Mouse (Mus musculus) embryonic facial prominence, embryonic 10.5 days (tissue): ENCODE data around the gene Defb9. TPM values are rescaled to one million over a fixed set of nuclear protein-coding genes. Genes with fewer than 3 reads are reported as not detected.
"Not testable (repeated sequence)": the region's sequence is repeated elsewhere in the genome, so short reads cannot be mapped to it uniquely, and the experiment has no call there.

Experiments used
- DNase-seq: peaks from one replicate; pipeline ENCODE4 v3.0.0-alpha.2; 2017; ENCODE audit warnings: low spot score
- H3K27ac ChIP-seq: fragments of 300-500 bp; sonication (generic); replicated peaks from 2 replicates; pipeline ENCODE4 v1.5.1; 2016; ENCODE audit warnings: mild to moderate bottlenecking
- H3K27me3 ChIP-seq: fragments of 300-500 bp; sonication (generic); replicated peaks from 2 replicates; pipeline ENCODE4 v1.6.1; 2016; ENCODE audit warnings: low read depth, mild to moderate bottlenecking; ENCODE audit not compliant: poor library complexity, severe bottlenecking
- H3K36me3 ChIP-seq: fragments of 300-500 bp; sonication (generic); replicated peaks from 2 replicates; pipeline ENCODE4 v1.6.1; 2016; ENCODE audit warnings: mild to moderate bottlenecking, moderate library complexity
- H3K4me1 ChIP-seq: fragments of 300-500 bp; sonication (generic); 2 replicates; pipeline ENCODE4 v1.6.1; 2016
- H3K4me3 ChIP-seq: fragments of 300-500 bp; sonication (generic); 2 replicates; pipeline ENCODE4 v1.5.1; 2016; ENCODE audit warnings: mild to moderate bottlenecking, moderate library complexity
- H3K9me3 ChIP-seq: fragments of 300-500 bp; sonication (generic); 2 replicates; pipeline ENCODE4 v1.6.1; 2016; ENCODE audit warnings: mild to moderate bottlenecking
- WGBS: fragments of 180-500 bp; shearing (Covaris S2); methylation state at CpG from one replicate; pipeline ENCODE4 v1.1.7; 2016; 5-methylcytosine and 5-hydroxymethylcytosine counted together
- polyA plus RNA-seq: library from polyadenylated mRNA; unstranded; fragments of >200 nt; fragmentation: Nextera tagmentation; extraction: Ambion mirVana; gene quantifications from 2 replicates; pipeline ENCODE4 v1.2.1, GENCODE M21; 2016

Gene Defb9
- polyA plus RNA-seq = not detected in 2 replicates

- H3K27me3 ChIP-seq, H3K4me1 ChIP-seq, H3K9me3 ChIP-seq, H3K27ac ChIP-seq, H3K36me3 ChIP-seq, H3K4me3 ChIP-seq, DNase-seq: not testable (repeated sequence)
These were observed at the start of gene Defb9 for GRCm38 (mm10) chr8:21885321-21885720. TSS of gene Defb9 (minus strand) at chr8:21885421.

- no peak for DNase-seq
- no peaks in the 10 kb centered on the region for H3K36me3 ChIP-seq
- no peaks in the 10 kb centered on the region for H3K9me3 ChIP-seq
- H3K4me3 ChIP-seq = no peak within 1 kb of the TSS
- no peaks in the 10 kb centered on the region for H3K4me1 ChIP-seq
- H3K27ac ChIP-seq = no peak within 1 kb of the TSS
- WGBS = 88% methylated on average over 6 of the region's 6 CpGs
- no peaks in the 10 kb centered on the region for H3K27me3 ChIP-seq
These were observed 47.4 kb upstream of the Defb9 start, which contains the start of gene Defb15 for GRCm38 (mm10) chr8:21932610-21933009. TSS of gene Defb15 (minus strand) at chr8:21932710.

GRCm38 (mm10) chr8:21930754-21931153 lies 45.5 kb upstream of the Defb9 start:
- DNase-seq, H3K4me1 ChIP-seq, H3K27me3 ChIP-seq, H3K27ac ChIP-seq, H3K9me3 ChIP-seq, H3K4me3 ChIP-seq, H3K36me3 ChIP-seq: not testable (repeated sequence)
- 78% methylated on average over 3 of the region's 3 CpGs for WGBS

- no peak for DNase-seq
- Histone ChIP-seq H3K4me3 (no peak overlapping the region), H3K27ac (no peak overlapping the region), H3K27me3 (no peaks in the 10 kb centered on the region), H3K9me3 (no peaks in the 10 kb centered on the region), H3K4me1 (no peaks in the 10 kb centered on the region), H3K36me3 (no peaks in the 10 kb centered on the region)
- 89% methylated on average over 3 of the region's 3 CpGs for WGBS
These were observed 30.4 kb upstream of the Defb9 start for GRCm38 (mm10) chr8:21915625-21916024.

- 17% methylated on average over 2 of the region's 2 CpGs for whole genome bisulfite sequencing
These were observed 27.3 kb upstream of the Defb9 start for GRCm38 (mm10) chr8:21912554-21912953.

GRCm38 (mm10) chr8:21911931-21912330 lies 26.7 kb upstream of the Defb9 start:
- Histone ChIP-seq H3K27ac (no peak overlapping the region), H3K4me1 (no peaks in the 10 kb centered on the region), H3K4me3 (no peak overlapping the region), H3K9me3 (no peaks in the 10 kb centered on the region), H3K36me3 (no peaks in the 10 kb centered on the region), H3K27me3 (no peaks in the 10 kb centered on the region)
- 8% methylated on average over 1 of the region's 1 CpGs for WGBS
- DNase-seq = no peak

More at GRCm38 (mm10) chr8:21912554-21912953, 27.3 kb upstream of the Defb9 start:
- Histone ChIP-seq H3K4me3 (no peak overlapping the region), H3K27ac (no peak overlapping the region), H3K36me3 (no peaks in the 10 kb centered on the region), H3K27me3 (no peaks in the 10 kb centered on the region), H3K9me3 (no peaks in the 10 kb centered on the region), H3K4me1 (no peaks in the 10 kb centered on the region)
- DNase-seq = no peak

GRCm38 (mm10) chr8:21906290-21906689 lies 21.1 kb upstream of the Defb9 start, which contains the start of gene Defb11:
TSS of gene Defb11 (minus strand) at chr8:21906412.
- H3K27ac ChIP-seq, H3K36me3 ChIP-seq, H3K27me3 ChIP-seq, DNase-seq, H3K4me3 ChIP-seq, H3K9me3 ChIP-seq, H3K4me1 ChIP-seq: not testable (repeated sequence)

- not testable (repeated sequence) for H3K9me3 ChIP-seq, H3K36me3 ChIP-seq, DNase-seq, H3K27me3 ChIP-seq, H3K4me1 ChIP-seq, H3K4me3 ChIP-seq, H3K27ac ChIP-seq
- 34% methylated on average over 1 of the region's 1 CpGs for whole genome bisulfite sequencing
These were observed 26.6 kb downstream of the Defb9 start, which contains the start of gene Defb10 for GRCm38 (mm10) chr8:21858586-21858985. TSS of gene Defb10 (plus strand) at chr8:21858901.

Other genes starting within 250 kb of the Defb9 start
- gene Defa17, start 229.6 kb downstream of the Defb9 start, polyA plus RNA-seq = not detected in 2 replicates
- gene Defa34, start 219.6 kb downstream of the Defb9 start, polyA plus RNA-seq = not detected in 2 replicates
- not detected in 2 replicates for gene AY761184, start 181.8 kb downstream of the Defb9 start, polyA plus RNA-seq
- not detected in 2 replicates for gene Defa24, start 150.9 kb downstream of the Defb9 start, polyA plus RNA-seq
- gene Defb50, start 61.9 kb downstream of the Defb9 start, polyA plus RNA-seq = not detected in 2 replicates
- gene Defb2, start 45.5 kb downstream of the Defb9 start, polyA plus RNA-seq = not detected in 2 replicates
- gene Defb10, start 26.5 kb downstream of the Defb9 start, polyA plus RNA-seq = not detected in 2 replicates
- 0.82 TPM in 1 of 2 replicates, not detected in the other for gene Defb11, start 21.0 kb upstream of the Defb9 start, polyA plus RNA-seq
- gene Defb15, start 47.3 kb upstream of the Defb9 start, polyA plus RNA-seq = not detected in 2 replicates
- gene Defb35, start 52.9 kb upstream of the Defb9 start, polyA plus RNA-seq = not detected in 2 replicates
- gene Defb13, start 61.3 kb upstream of the Defb9 start, polyA plus RNA-seq = not detected in 2 replicates
- gene Fam90a1a, start 73.3 kb upstream of the Defb9 start, polyA plus RNA-seq = not detected in 2 replicates
- not detected in 2 replicates for gene Ccdc70, start 84.4 kb upstream of the Defb9 start, polyA plus RNA-seq
- gene Atp7b, start 174.9 kb upstream of the Defb9 start, polyA plus RNA-seq = 1.9 and 2.1 TPM in 2 replicates
- 41.7 and 45.1 TPM in 2 replicates for gene Alg11, start 175.3 kb upstream of the Defb9 start, polyA plus RNA-seq
- 0.15 TPM in 1 of 2 replicates, not detected in the other for gene Nek5, start 239.6 kb upstream of the Defb9 start, polyA plus RNA-seq